Mouse (Mus musculus) colon, adult 2 months (tissue): Measurements from ENCODE around the gene Anapc11. TPM values are rescaled to one million over a fixed set of nuclear protein-coding genes. Genes with fewer than 3 reads are reported as not detected.

ENCODE experiments used
- polyA plus RNA-seq: library from polyadenylated mRNA; depleted of rRNA; stranded (reverse); fragments of >200 nt; gene quantifications from 2 replicates; pipeline ENCODE4 v1.2.3, GENCODE M21; 2012; rRNA removed

Gene Anapc11
- polyA plus RNA-seq: 119 and 133 TPM in 2 replicates

GRCm38 (mm10) chr11:120598283-120598989 lies at the start of gene Anapc11, which contains the start of gene Alyref:
Gene Anapc11 (plus strand): TSS chr11:120598421.
Gene Alyref (minus strand): TSS chr11:120598365.

GRCm38 (mm10) chr11:120549168-120549945 lies 48.9 kb upstream of the Anapc11 start, which contains the start of gene Mcrip1:
Gene Mcrip1 (minus strand): TSS chr11:120549727.

GRCm38 (mm10) chr11:120550810-120551440 lies 47.3 kb upstream of the Anapc11 start, which contains the start of gene Ppp1r27:
Gene Ppp1r27 (minus strand): TSS chr11:120551132.

GRCm38 (mm10) chr11:120572752-120573584 lies 25.3 kb upstream of the Anapc11 start, which contains the start of gene P4hb:
Gene P4hb (minus strand): TSS chr11:120573253.

GRCm38 (mm10) chr11:120581490-120582267 lies 16.5 kb upstream of the Anapc11 start, which contains the start of gene Arhgdia:
Gene Arhgdia (minus strand): TSS chr11:120581624.

GRCm38 (mm10) chr11:120608241-120609034 lies 10.2 kb downstream of the Anapc11 start, which contains the start of gene Npb:
Gene Npb (plus strand): TSS chr11:120608477.

GRCm38 (mm10) chr11:120617519-120618112 lies 19.4 kb downstream of the Anapc11 start, which contains the start of gene Pcyt2:
Gene Pcyt2 (minus strand): TSS chr11:120617936.

GRCm38 (mm10) chr11:120625152-120625775 lies 27.0 kb downstream of the Anapc11 start, which contains the start of gene Sirt7:
Gene Sirt7 (minus strand): TSS chr11:120625240.

GRCm38 (mm10) chr11:120633520-120634343 lies 35.5 kb downstream of the Anapc11 start, which contains the start of gene Mafg:
Gene Mafg (minus strand): TSS chr11:120633600.

GRCm38 (mm10) chr11:120643601-120643987 lies 45.4 kb downstream of the Anapc11 start, which contains the start of gene Pycr1:
Gene Pycr1 (minus strand): TSS chr11:120643769.

GRCm38 (mm10) chr11:120648001-120648476 lies 49.8 kb downstream of the Anapc11 start, which contains the start of gene Myadml2:
Gene Myadml2 (minus strand): TSS chr11:120648158.

Other genes with a start within 250 kb of the Anapc11 start
- 1,314 and 1,733 TPM in 2 replicates for gene Actg1, start 249.9 kb upstream of the Anapc11 start, polyA plus RNA-seq
- 0.16 TPM in 1 of 2 replicates, not detected in the other for gene Fscn2, start 236.9 kb upstream of the Anapc11 start, polyA plus RNA-seq
- gene Faap100, start 219.7 kb upstream of the Anapc11 start, polyA plus RNA-seq: 64.7 and 65.7 TPM in 2 replicates
- 62.4 and 84.3 TPM in 2 replicates for gene Nploc4, start 160.7 kb upstream of the Anapc11 start, polyA plus RNA-seq
- 0.19 and 0.41 TPM in 2 replicates for gene Tspan10, start 155.8 kb upstream of the Anapc11 start, polyA plus RNA-seq
- 0.55 and 0.56 TPM in 2 replicates for gene Pde6g, start 144.9 kb upstream of the Anapc11 start, polyA plus RNA-seq
- gene Oxld1, start 140.4 kb upstream of the Anapc11 start, polyA plus RNA-seq: 25.9 and 35.8 TPM in 2 replicates
- gene Ccdc137, start 140.3 kb upstream of the Anapc11 start, polyA plus RNA-seq: 9.6 and 10.4 TPM in 2 replicates
- 23.7 and 24.4 TPM in 2 replicates for gene Arl16, start 130.8 kb upstream of the Anapc11 start, polyA plus RNA-seq
- 196 and 363 TPM in 2 replicates for gene Mrpl12, start 113.8 kb upstream of the Anapc11 start, polyA plus RNA-seq
- gene Slc25a10, start 106.6 kb upstream of the Anapc11 start, polyA plus RNA-seq: 357 and 440 TPM in 2 replicates
- 0.35 and 0.95 TPM in 2 replicates for gene Gcgr, start 67.7 kb upstream of the Anapc11 start, polyA plus RNA-seq
- gene Mcrip1, start 48.7 kb upstream of the Anapc11 start, polyA plus RNA-seq: 51.3 and 59.4 TPM in 2 replicates
- gene Ppp1r27, start 47.3 kb upstream of the Anapc11 start, polyA plus RNA-seq: 0.22 TPM in 1 of 2 replicates, not detected in the other
- gene P4hb, start 25.2 kb upstream of the Anapc11 start, polyA plus RNA-seq: 238 and 254 TPM in 2 replicates
- 643 and 823 TPM in 2 replicates for gene Arhgdia, start 16.8 kb upstream of the Anapc11 start, polyA plus RNA-seq
- 25.4 and 31.6 TPM in 2 replicates for gene Alyref, start 56 bp upstream of the Anapc11 start, polyA plus RNA-seq
- 5.5 and 6.3 TPM in 2 replicates for gene Npb, start 10.1 kb downstream of the Anapc11 start, polyA plus RNA-seq
- gene Pcyt2, start 19.5 kb downstream of the Anapc11 start, polyA plus RNA-seq: 325 and 389 TPM in 2 replicates
- 109 and 125 TPM in 2 replicates for gene Sirt7, start 26.8 kb downstream of the Anapc11 start, polyA plus RNA-seq
- gene Mafg, start 35.2 kb downstream of the Anapc11 start, polyA plus RNA-seq: 32.4 and 38.3 TPM in 2 replicates
- gene Pycr1, start 45.3 kb downstream of the Anapc11 start, polyA plus RNA-seq: 30.3 and 39.3 TPM in 2 replicates
- gene Myadml2, start 49.7 kb downstream of the Anapc11 start, polyA plus RNA-seq: 0.13 and 0.42 TPM in 2 replicates
- gene Notum, start 62.8 kb downstream of the Anapc11 start, polyA plus RNA-seq: 0.80 and 0.83 TPM in 2 replicates
- 93.2 and 102 TPM in 2 replicates for gene Aspscr1, start 74.6 kb downstream of the Anapc11 start, polyA plus RNA-seq
- gene Cenpx, start 115.3 kb downstream of the Anapc11 start, polyA plus RNA-seq: 73.6 and 85.1 TPM in 2 replicates
- gene Lrrc45, start 115.5 kb downstream of the Anapc11 start, polyA plus RNA-seq: 39.0 and 42.1 TPM in 2 replicates
- gene Rac3, start 123.0 kb downstream of the Anapc11 start, polyA plus RNA-seq: 18.7 and 26.9 TPM in 2 replicates
- gene Dcxr, start 128.9 kb downstream of the Anapc11 start, polyA plus RNA-seq: 198 and 220 TPM in 2 replicates
- 100 and 126 TPM in 2 replicates for gene Cbr2, start 133.7 kb downstream of the Anapc11 start, polyA plus RNA-seq
- gene Hmga1b, start 164.4 kb downstream of the Anapc11 start, polyA plus RNA-seq: 1.5 and 3.1 TPM in 2 replicates
- 61.7 and 67.2 TPM in 2 replicates for gene Rfng, start 185.8 kb downstream of the Anapc11 start, polyA plus RNA-seq
- 119 and 127 TPM in 2 replicates for gene Gps1, start 185.9 kb downstream of the Anapc11 start, polyA plus RNA-seq
- gene Dus1l, start 198.0 kb downstream of the Anapc11 start, polyA plus RNA-seq: 36.2 and 39.8 TPM in 2 replicates
- gene Fasn, start 226.1 kb downstream of the Anapc11 start, polyA plus RNA-seq: 355 and 470 TPM in 2 replicates